Mouse (Mus musculus): ENCODE results near the gene Frmpd4. TPM values are rescaled to one million over a fixed set of nuclear protein-coding genes. Genes with fewer than 3 reads are reported as not detected.

Gene Frmpd4
- total and polyA plus RNA-seq, 3 experiments: not detected

DNA sequence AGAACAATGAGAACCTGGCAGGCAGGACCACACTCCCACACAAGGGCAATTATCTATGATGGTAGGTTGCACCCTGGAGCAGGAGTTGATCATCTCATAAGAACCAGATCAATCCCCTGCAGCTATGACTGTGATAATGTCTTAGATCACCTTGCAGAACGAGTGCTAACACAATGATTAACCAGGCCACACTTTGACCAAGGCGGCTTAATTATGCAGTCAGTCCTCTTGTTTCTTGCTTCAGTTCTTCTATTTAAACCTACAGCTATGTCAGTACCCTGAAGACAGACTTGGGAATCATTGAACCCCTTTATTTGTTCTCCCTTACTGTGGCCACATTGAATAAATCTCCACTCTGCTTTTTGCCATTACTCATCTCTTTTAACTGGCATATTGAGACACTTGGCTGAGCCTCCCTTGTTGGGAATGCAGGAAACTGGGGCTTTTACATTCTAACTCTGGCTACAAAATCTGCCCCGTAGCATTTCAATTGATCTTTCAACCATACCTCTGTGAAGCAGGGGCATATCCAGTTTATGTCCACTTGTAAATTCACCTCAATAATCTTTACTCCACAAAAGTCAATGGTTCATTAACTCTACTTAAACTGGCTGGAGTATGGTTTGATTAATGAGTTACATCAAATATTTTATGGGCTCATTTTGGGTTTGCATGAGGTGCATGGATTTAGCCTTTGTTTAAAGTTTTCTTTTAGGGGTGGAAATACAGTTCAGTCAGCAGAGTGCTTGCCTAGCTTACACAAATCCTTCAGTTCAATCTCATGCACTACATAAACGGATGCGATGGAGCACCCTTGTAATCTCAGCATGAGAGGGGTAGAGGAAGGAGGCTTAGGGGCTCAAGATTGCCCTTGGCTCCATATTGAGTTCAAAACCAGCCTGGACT, 227.5 kb downstream of the Frmpd4 start:
- Histone ChIP-seq H3K4me1 (ENCODE audit: control insufficient read depth in 1 of 2, insufficient read depth in 2 of 2) (no peaks in the 10 kb centered on the region), H3K36me3 (replicated peaks in 1 of 2; ENCODE audit: control insufficient read depth in 1 of 2, insufficient read depth in 1 of 2, low read length in 1 of 2) (no peaks in the 10 kb centered on the region), H3K4me3 (replicated peaks in 1 of 3; ENCODE audit: low read depth in 2 of 3, low read length in 2 of 3, poor library complexity in 1 of 3) (no peak overlapping the region), H3K9me3 (replicated peaks; ENCODE audit: low read length) (no peaks in the 10 kb centered on the region), H3K27ac (ENCODE audit: insufficient read depth, low read depth) (no peak overlapping the region), H3K27me3 (replicated peaks) (no peaks in the 10 kb centered on the region), H3K79me2 (replicated peaks; ENCODE audit: control insufficient read depth, extremely low read depth, insufficient read depth, poor library complexity, severe bottlenecking) (no peaks in the 10 kb centered on the region), H3K9ac (ENCODE audit: insufficient read depth, low read depth) (no peak overlapping the region), H3K4me2 (ENCODE audit: insufficient read depth, low read depth, poor library complexity, severe bottlenecking) (no peak overlapping the region)
- dilution Hi-C loops (cut with MboI; ENCODE audit: extremely low pct_ligation_motif_present, extremely low pct_unique_long_range_greater_than_20kb, low sequenced_read_pairs): no loop called here
- in situ Hi-C loops (cut with MboI; ENCODE audit: low pct_ligation_motif_present, low pct_unique_long_range_greater_than_20kb, low sequenced_read_pairs): no loop called here
- DNase-seq (ENCODE audit: extremely low read depth): no peak
- TF ChIP-seq CHD2 (IDR thresholded peaks at IDR 0.05; ENCODE audit: low read length): no peak
- no peak for TF ChIP-seq ZMIZ1 (IDR thresholded peaks at IDR 0.05; ENCODE audit: low read depth, low read length)
- TF ChIP-seq USF2 (conservative IDR thresholded peaks at IDR 0.05; ENCODE audit: low read depth, low read length): no peak
- TF ChIP-seq ZKSCAN1 (IDR thresholded peaks at IDR 0.05; ENCODE audit: borderline replicate concordance, low read depth, low read length): no peak
- no peak for TF ChIP-seq MAFK (IDR thresholded peaks at IDR 0.05; ENCODE audit: insufficient replicate concordance, low read length)
- TF ChIP-seq HCFC1 (IDR thresholded peaks at IDR 0.05; ENCODE audit: low read depth, low read length): no peak
- TF ChIP-seq RCOR1 (conservative IDR thresholded peaks at IDR 0.05; ENCODE audit: low read depth, low read length): no peak
- TF ChIP-seq CTCF (conservative IDR thresholded peaks at IDR 0.05 in 1 of 2, IDR thresholded peaks at IDR 0.05 in 1 of 2; ENCODE audit: low read depth in 2 of 2, low read length in 2 of 2): no peak
- no peak for TF ChIP-seq ETS1 (conservative IDR thresholded peaks at IDR 0.05; ENCODE audit: low read depth, low read length)
- no peak for TF ChIP-seq IRF4 (IDR thresholded peaks at IDR 0.05; ENCODE audit: low read depth, low read length)

DNA sequence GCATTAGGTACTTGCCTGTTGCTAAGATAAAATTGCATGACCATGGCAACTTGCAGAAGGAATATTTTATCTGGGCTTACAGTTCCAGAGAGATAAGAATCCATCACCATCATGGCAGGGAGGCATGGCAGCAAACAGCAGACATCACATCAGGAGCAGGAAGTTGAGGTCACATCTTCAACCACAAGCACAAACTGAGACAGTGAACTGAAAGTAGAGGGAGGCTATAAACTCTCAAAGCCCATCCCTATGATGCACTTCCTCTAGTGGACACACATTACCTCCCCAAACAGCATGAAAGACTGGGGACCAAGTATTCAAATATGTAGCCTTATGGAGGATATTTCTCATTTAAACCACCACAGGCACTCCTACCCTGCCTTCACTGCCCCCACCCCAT, 238.8 kb downstream of the Frmpd4 start:
- dilution Hi-C loops (cut with MboI; ENCODE audit: extremely low pct_ligation_motif_present, extremely low pct_unique_long_range_greater_than_20kb, low sequenced_read_pairs): no loop called here
- Histone ChIP-seq H3K27ac (ENCODE audit: insufficient read depth, low read depth) (no peak overlapping the region), H3K4me1 (ENCODE audit: control insufficient read depth in 1 of 2, insufficient read depth in 2 of 2) (peaks cover 0 to 11% of the 10 kb centered on the region in 2 experiments; a peak in 2 of 4 replicates), H3K4me3 (replicated peaks in 1 of 3; ENCODE audit: low read depth in 2 of 3, low read length in 2 of 3, poor library complexity in 1 of 3) (no peak overlapping the region), H3K9ac (ENCODE audit: insufficient read depth, low read depth) (no peak overlapping the region), H3K4me2 (ENCODE audit: insufficient read depth, low read depth, poor library complexity, severe bottlenecking) (no peak overlapping the region), H3K27me3 (replicated peaks) (no peaks in the 10 kb centered on the region), H3K9me3 (replicated peaks; ENCODE audit: low read length) (no peaks in the 10 kb centered on the region), H3K36me3 (replicated peaks in 1 of 2; ENCODE audit: control insufficient read depth in 1 of 2, insufficient read depth in 1 of 2, low read length in 1 of 2) (no peaks in the 10 kb centered on the region), H3K79me2 (replicated peaks; ENCODE audit: control insufficient read depth, extremely low read depth, insufficient read depth, poor library complexity, severe bottlenecking) (no peaks in the 10 kb centered on the region)
- TF ChIP-seq SMC3 (IDR thresholded peaks at IDR 0.05; ENCODE audit: low read depth, low read length) (no peak), ZKSCAN1 (IDR thresholded peaks at IDR 0.05; ENCODE audit: borderline replicate concordance, low read depth, low read length) (no peak), GABPA (IDR thresholded peaks at IDR 0.05; ENCODE audit: insufficient replicate concordance, low read depth, low read length) (no peak), HCFC1 (IDR thresholded peaks at IDR 0.05; ENCODE audit: low read depth, low read length) (no peak)
- DNase-seq (ENCODE audit: extremely low read depth): peak; percentile 51
- in situ Hi-C loops (cut with MboI; ENCODE audit: low pct_ligation_motif_present, low pct_unique_long_range_greater_than_20kb, low sequenced_read_pairs): no loop called here
